Mouse (Mus musculus): ENCODE results near the gene Lrrc58.

Lrrc58 gene

GRCm38 (mm10) chr16:37920842-37921409 lies 52.7 kb downstream of the Lrrc58 start:
- ATAC-seq (ENCODE audit: low TSS enrichment) = no peak

- ATAC-seq (ENCODE audit: low TSS enrichment) = no peak
Measured at GRCm38 (mm10) chr16:37926087-37926486, 57.9 kb downstream of the Lrrc58 start.

GRCm38 (mm10) chr16:37927117-37927516 lies 58.9 kb downstream of the Lrrc58 start:
- no peak for ATAC-seq (ENCODE audit: low TSS enrichment)

- ATAC-seq (ENCODE audit: low TSS enrichment) = peak; percentile 86
Measured at GRCm38 (mm10) chr16:37929006-37929405, 60.8 kb downstream of the Lrrc58 start.

- ATAC-seq (ENCODE audit: low TSS enrichment) = no peak
Measured at GRCm38 (mm10) chr16:37929626-37930025, 61.4 kb downstream of the Lrrc58 start.

GRCm38 (mm10) chr16:37934932-37935331 lies 66.7 kb downstream of the Lrrc58 start:
- no peak for ATAC-seq (ENCODE audit: low TSS enrichment)

GRCm38 (mm10) chr16:37937276-37937675 lies 69.1 kb downstream of the Lrrc58 start:
- no peak for ATAC-seq (ENCODE audit: low TSS enrichment)

Data from frontal cortex, adult (tissue).